Mouse (Mus musculus) liver, adult (tissue): ENCODE results near the gene Umad1.

Experiments used
- GATA4 ChIP-seq: IDR thresholded peaks from 2 replicates; pipeline ENCODE4 v1.6.1; 2014; ENCODE audit warnings: mild to moderate bottlenecking, low read length; ENCODE audit not compliant: insufficient replicate concordance

Gene Umad1

GRCm38 (mm10) chr6:8377667-8378066 is 118.6 kb downstream of the Umad1 start:
- no peak for TF ChIP-seq GATA4

- no peak for TF ChIP-seq GATA4
These were observed 130.2 kb downstream of the Umad1 start for GRCm38 (mm10) chr6:8389307-8389706.

GRCm38 (mm10) chr6:8390296-8390695 is 131.2 kb downstream of the Umad1 start:
- TF ChIP-seq GATA4, result no peak

- TF ChIP-seq GATA4, result no peak
These were observed 131.8 kb downstream of the Umad1 start for GRCm38 (mm10) chr6:8390935-8391334.

GRCm38 (mm10) chr6:8393029-8393428 is 133.9 kb downstream of the Umad1 start:
- no peak for TF ChIP-seq GATA4

- TF ChIP-seq GATA4, result no peak
These were observed 135.0 kb downstream of the Umad1 start for GRCm38 (mm10) chr6:8394044-8394443.

- no peak for TF ChIP-seq GATA4
These were observed 136.0 kb downstream of the Umad1 start for GRCm38 (mm10) chr6:8395061-8395460.

- TF ChIP-seq GATA4, result no peak
These were observed 138.2 kb downstream of the Umad1 start for GRCm38 (mm10) chr6:8397252-8397651.

- no peak for TF ChIP-seq GATA4
These were observed 140.6 kb downstream of the Umad1 start for GRCm38 (mm10) chr6:8399710-8400109.

GRCm38 (mm10) chr6:8403127-8403526 is 144.0 kb downstream of the Umad1 start:
- no peak for TF ChIP-seq GATA4

- no peak for TF ChIP-seq GATA4
These were observed 146.8 kb downstream of the Umad1 start for GRCm38 (mm10) chr6:8405844-8406243.

- no peak for TF ChIP-seq GATA4
These were observed 149.2 kb downstream of the Umad1 start for GRCm38 (mm10) chr6:8408332-8408731.

GRCm38 (mm10) chr6:8409865-8410264 is 150.8 kb downstream of the Umad1 start:
- no peak for TF ChIP-seq GATA4

GRCm38 (mm10) chr6:8412845-8413598 is 153.9 kb downstream of the Umad1 start:
- no peak for TF ChIP-seq GATA4

GRCm38 (mm10) chr6:8414020-8414419 is 154.9 kb downstream of the Umad1 start:
- TF ChIP-seq GATA4, result no peak

GRCm38 (mm10) chr6:8415823-8416222 is 156.7 kb downstream of the Umad1 start:
- no peak for TF ChIP-seq GATA4

- TF ChIP-seq GATA4, result no peak
These were observed 157.9 kb downstream of the Umad1 start for GRCm38 (mm10) chr6:8416802-8417569.
